Mouse (Mus musculus) heart, postnatal 4 days (tissue): ENCODE measurements at regions not wholly inside any gene's neighbourhood (a gene's known extent, or its start where the extent isn't known, plus 50 kb on each side); places are given as distances from the start of the nearest gene placed in this dataset.
A peak's percentile ranks its signal among the peaks of the same experiment; 100 is the strongest.

Experiments
- DNase-seq: peaks from one replicate; pipeline ENCODE4 v3.0.0; 2021

DNA sequence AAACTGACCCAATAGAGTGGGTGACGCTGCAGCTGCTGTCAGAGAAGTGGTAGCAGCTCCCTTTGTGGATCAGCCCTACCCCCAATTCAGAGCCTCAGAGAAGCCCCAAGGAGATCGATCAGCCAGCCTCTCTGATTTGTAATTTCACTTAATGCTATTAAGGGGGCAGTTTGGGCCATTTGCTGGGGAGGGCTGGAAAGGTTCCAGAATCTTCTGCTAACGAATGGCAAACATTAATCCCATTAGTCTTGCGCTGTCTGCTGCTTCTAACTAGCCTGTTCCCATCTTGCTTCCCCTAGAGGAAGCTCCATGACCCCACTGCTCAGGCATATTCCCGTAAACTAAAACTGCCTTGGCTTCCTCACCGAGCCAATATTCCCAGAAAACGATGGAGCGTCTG, 59.9 kb upstream of the Lrrn2 start:
- DNase-seq: no peak

DNA sequence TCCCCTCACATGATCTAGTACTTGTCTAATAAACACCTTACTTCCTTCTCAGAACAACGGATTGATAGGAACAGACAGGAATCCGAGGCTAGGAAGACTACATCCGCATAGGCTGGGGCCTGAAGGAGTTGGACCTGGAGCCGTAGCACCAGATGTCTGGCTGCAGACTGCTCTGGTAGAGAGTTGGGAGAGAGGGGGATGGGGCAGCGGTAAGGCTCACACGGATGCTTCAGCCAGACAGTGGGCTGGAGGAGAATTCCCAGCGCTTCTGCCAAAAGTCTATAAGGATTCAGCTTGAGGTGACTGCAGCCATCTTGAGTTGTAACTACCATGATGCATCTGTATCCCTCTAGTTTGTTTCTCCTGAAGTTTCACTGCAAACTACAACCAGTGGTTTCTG, 61.8 kb upstream of the Lrrn2 start:
- DNase-seq: no peak

DNA sequence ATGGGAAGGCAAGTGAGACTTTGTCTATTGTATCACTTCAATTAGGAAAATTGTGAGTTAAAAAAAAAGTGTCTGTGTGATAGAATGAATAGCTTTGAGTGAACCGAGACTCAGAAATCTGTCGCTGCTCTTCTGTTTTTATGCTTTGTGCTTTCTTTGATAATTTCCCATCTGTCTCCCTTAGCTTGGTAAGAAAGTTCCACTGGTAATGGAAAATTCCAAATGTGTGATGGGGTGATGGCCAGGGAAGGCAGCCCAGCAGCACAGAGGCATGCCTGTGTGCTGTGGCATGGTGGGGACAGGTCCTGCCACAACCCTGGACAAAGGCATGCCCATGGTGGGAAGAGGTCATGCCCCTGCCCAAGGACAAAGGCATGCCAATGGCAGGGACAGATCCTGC, 62.7 kb upstream of the Lrrn2 start:
- no peak for DNase-seq

DNA sequence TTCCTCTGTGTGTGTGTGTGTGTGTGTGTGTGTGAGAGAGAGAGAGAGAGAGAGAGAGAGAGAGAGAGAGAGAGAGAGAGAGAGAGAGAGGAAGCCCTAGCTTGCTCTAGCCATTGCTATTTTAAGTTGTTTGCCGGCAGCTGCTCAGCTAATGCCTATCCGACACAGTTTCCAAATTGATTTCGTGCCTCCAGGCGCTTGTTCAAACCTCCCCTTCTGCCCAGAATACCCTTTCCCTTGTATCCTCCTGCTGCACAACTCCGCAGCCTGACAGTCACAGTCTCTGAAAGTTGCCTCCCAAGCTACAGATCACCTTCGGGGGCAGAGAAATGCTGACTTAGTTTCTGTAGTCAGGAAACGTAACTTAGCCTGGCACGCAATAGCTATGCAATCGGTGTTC, 63.9 kb upstream of the Nfasc start:
- no peak for DNase-seq

DNA sequence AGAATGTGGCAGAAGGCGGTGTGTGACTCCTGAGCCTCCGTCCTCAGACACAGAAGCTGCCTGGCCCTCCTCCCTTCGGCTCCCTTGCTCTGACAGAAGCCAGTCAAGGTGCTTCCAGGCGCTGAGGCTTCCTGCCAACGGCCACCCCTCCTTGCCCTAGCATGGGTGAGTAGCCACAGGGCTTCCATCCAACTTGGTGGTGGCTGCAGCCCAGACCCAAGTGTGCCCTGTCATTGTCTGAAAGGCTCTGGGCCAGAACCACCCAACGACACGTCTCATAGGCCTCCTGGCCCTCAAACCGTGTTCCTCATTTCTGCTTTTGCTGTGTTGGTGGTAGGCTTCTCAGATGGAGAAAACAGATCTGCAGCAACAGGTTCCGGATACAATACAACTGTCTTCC, 62.2 kb upstream of the Nfasc start:
- DNase-seq: no peak

DNA sequence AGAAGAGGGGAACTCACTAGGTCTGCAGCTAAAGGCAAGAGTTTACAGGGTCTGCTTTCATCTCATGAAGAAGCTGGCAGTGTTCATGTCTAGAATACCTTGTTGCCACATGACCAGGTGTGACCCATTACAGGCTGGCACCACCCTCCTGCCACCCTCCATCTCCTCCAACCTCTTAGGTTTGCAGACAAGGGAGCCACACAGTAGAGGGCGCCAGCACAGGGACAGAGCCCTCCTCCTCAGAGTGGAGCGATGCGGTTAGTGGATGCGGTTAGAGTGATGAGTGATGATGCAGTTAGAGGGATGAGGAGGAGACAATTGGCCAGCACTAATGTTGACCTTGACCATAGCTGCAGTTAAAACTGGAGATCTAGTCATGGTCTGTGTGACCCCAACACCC, 60.8 kb upstream of the Nfasc start:
- DNase-seq: peak; percentile 22

DNA sequence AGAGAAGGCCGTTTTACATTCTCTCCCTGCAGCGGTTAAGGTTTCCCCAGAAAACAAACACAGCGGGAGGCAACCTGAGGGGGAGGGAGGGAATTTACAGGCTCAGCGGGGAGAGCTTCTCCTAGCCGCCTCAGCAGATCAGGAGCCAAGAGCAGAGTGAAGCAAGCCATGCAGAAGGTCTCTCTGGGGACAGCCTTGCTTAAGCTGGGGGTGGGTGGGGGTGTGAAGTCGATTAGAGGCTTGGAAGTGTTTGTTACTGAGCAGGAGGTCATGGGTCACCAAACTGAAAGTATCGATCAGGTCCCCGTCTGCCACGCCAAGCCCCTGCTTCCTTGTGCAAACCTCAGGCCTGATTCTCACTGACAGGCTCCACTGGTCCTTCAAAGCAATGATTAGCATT, 58.7 kb upstream of the Nfasc start:
- DNase-seq: no peak

DNA sequence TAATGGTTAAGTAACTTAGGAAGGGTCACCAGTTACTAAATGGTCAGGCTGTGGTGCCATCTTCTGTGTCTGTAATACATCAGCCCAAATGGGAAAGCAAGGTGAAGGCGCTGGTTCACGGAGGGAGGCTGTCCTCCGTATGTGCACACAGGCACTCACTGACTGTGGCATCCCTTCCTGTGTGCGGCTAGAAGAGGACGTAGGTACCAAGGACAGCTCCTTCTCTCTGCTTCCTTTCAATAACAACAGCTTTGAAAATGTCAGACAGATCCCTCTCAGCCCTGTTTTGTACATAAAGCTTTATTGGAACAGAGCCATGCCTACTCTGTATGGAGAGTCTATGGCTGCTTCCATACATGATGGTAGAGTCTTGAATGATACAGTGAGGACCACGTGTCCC, 57.7 kb upstream of the Nfasc start:
- peak; percentile 49 for DNase-seq

DNA sequence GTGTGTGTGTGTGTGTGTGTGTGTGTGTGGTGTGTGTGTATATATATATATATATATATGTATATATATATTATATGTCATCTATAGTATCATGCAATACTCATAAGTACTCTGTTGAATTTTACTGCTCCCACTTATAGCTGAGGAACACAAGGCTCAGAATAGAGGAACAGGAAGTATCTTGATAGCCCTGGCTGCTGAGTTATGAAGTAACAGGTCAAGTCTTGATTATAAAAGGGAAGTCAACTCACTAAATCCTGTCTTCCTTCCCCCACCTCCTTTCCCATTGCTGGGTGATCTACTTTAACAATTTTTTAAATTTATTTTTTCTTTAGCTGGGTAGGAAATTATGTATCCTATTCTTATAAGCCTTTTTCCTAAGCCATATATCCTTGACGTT, 52.9 kb upstream of the Nfasc start:
- no peak for DNase-seq
